Mouse (Mus musculus) testis, postnatal 10 days (tissue): Measurements from ENCODE around the gene Ift43.

ENCODE experiments used
- DNase-seq: peaks from one replicate; pipeline ENCODE4 v3.0.0; 2021; ENCODE audit warnings: low spot score

The Ift43 gene

DNA sequence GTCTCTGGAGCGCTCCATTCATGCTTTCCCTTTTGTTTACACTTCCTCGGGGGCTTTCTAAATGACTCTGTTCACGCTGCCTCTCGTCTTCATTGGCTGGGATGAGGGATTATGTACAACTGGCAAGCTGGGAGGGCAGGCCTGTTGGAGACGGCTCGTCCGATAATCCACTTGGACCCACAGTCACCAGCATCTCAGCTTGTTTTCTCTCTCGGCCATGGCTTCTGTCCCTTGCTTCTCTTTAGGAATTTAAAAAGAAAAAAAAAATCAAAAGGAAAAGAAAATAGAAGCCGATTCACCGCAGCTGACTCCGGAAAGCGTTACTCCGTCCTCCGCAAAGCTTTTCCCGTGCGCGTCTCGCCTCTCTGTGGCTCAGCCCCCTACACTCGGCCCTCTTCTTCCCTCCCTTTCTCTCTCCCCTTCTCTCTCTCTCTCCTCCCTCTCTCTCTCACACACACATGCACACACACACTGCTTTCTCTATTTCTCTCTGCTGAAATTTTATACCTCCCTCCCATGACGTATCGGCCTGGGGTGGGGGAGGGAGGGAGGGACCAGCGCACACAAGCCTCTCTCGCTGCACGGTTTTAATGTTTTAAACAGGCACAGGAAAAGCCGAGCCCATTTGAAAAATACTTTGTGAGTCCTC, 3.7 kb upstream of the Ift43 start, which contains the start of gene Tgfb3:
Tgfb3 (minus strand) TSS at position 489 of the 649 bp plus-strand sequence.
- DNase-seq: peak; percentile 63

DNA sequence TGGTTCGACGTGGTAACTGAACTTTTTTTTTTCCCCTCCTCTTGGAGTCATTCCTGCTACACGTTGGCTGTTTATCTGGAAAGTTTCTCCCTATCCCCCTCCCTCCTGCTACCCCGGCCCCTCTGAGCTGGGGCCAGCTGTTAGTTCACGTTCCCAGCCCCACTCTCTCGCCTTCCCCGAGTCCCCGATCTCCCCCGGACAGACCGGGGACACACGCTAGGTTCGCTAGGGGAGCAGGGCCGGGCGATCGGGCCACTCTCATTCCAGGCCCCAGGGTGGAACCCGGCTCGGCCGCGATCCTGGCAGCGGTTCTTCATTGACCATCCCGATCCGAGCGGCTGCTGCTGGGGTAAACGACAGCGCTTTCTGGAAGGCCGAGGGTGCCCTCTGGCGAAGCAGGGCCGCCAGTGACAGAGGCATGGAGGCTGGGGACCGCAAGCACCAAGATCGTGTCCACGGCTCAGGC, 3.1 kb upstream of the Ift43 start:
- DNase-seq: peak; percentile 95

DNA sequence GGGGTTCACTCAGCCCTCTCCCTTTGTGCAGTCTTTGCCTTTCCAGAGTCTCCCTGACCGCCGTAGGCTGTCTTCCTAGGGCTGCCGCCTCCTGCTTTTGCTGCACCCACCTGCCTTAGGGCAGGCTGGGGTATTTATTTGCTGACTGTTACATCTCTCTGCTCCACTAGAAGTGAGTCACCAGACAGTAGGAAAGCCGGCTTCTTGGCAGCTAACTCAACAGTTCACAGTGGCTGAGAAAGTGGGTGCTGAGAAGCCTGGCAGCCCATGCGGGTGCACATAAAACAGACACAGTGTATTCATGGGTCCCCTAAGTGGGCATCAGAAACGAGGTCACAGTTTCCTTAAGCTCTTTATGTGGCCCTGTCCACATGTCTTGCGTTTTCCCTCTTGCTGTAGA, 3.5 kb downstream of the Ift43 start:
- no peak for DNase-seq

DNA sequence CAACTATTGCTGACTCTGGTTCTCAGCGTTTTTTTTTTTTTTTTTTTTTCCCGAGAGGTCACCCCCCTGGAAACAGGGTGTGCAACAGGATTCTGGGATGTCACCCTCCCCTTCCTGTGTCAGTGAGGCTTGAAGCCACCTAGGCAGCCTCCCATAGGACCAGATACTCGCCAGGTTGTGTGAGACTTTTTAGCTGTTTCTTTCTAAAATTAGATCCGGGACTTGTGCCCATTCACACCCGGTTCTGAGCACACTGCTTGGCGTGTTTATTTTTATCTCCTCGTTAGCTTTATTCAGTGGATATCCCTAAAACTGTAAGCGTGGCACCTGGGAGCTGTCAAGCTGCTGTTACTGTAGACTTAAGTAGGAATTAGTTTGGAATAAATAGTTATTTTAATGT, 4.2 kb downstream of the Ift43 start:
- DNase-seq: no peak

DNA sequence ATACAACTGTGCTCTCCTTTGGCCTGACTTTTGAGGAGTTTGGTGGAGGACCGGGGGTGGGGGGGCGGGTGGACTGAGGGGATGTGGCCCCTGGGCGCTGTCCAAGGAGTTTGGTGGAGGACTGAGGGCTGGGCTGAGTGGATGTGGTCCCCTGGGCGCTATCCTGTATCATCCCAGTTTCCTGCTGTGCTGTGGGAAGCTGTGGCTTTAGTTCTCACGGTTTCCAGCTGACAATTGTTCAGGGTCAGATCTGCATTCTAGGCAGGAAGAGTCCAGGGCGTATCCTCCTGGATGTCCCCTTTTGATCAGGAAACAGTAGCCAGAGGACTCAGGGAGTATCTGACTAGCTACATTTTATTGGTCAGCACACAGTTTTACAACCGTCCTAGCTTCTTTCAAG, 5.7 kb downstream of the Ift43 start:
- no peak for DNase-seq

DNA sequence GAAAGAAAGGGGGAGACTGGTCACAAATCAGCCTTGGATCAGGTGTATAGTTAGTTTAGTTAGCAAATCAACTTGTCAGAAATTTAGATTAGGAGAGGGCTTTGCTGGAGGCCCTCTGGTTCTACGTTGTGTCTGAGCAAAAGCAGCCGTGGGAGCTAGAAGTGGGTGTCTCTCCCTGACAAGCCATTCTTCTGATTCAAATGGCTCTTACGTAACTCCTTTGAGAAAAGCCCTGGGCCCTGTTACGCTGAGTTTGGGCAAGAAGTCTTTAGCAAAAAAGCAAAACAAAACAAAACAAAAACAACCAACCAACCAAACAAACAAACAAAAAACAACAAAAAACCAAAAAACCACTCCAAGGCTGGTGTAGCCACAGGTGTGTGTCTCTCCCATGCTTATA, 8.4 kb downstream of the Ift43 start:
- DNase-seq: no peak

DNA sequence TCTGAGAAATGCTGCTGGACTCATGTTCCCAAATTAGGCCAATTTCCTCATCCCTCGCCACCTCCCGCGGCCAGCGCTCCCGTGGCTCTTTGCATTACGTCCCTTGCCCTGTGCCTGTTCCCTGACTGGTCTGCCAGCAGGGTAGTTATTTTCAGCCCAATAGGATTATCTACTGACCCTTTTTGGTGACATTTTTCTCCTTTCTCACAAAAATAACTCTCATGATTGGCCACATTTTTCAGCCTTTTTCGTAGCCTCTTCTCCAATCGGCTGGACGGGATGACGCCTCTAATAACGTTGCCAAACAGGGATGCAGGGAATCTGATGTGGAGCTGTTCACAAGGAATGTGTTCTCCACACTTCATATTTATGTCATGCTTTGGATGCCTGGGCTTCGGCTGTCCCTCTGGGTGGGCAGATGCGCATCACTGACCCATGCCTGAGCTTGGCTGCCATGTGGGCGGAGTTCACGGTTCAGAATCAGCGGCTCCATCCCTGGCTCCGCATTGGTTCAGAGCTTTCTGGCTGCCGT, 9.3 kb downstream of the Ift43 start:
- DNase-seq: no peak

- no peak for DNase-seq
Observed at GRCm38 (mm10) chr12:86094075-86094474, 11.7 kb downstream of the Ift43 start.

DNA sequence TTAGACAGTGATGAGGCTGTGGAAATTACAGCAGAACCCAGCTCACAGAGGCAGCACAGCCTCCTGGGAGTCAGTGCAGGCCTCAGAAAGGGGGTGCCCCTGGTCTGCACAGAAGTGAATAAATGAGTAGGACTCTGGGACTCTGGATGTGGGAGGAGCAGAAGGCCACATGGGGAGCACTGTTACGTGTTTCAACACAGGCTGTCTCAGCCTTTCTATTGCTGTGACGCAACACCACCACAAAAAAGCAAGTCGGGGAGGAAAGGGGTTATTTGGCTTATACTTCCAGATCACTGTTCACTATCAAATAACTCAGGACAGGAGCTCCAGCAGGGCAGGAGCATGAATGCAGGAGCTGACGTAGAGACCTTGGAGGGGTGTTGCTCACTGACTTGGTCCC, 13.5 kb downstream of the Ift43 start:
- DNase-seq: no peak

DNA sequence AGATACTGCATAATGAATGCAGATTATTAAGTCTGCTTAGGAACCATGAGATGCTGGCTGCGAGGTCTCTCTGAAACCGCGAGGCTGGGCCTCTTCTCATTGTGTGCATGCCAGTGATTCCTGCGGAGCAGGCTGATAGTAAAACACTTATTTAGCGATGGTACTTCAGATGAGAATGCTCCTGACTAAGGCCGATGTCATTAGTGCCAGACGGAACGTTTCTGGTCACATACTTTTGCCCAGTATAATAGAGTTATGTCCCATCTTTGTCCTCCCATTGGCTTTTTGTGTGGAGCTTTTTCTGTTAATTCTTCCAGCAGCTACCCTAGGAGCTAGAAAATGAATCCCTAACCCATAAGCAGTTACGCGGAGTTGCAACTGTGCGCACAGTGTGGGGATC, 15.4 kb downstream of the Ift43 start:
- DNase-seq: no peak

DNA sequence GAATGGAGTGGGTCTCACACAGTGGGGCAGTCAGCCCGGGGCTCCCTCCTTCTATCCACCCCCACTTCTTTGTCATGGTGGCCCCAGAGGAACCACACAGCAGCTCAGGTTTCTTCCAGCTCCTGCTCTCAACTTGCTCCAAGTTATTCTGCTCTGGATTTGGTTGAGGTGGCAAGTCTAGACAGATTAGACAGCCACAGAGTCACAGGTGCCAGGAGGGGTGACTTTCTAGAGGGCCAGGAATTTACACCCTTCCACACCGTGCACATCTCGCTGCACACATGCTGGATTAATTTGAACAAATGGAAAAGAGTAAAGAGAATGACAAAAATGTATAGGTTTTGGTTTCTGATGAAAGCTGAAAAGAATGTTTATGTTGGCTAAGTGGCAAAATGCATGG, 18.4 kb downstream of the Ift43 start:
- no peak for DNase-seq

DNA sequence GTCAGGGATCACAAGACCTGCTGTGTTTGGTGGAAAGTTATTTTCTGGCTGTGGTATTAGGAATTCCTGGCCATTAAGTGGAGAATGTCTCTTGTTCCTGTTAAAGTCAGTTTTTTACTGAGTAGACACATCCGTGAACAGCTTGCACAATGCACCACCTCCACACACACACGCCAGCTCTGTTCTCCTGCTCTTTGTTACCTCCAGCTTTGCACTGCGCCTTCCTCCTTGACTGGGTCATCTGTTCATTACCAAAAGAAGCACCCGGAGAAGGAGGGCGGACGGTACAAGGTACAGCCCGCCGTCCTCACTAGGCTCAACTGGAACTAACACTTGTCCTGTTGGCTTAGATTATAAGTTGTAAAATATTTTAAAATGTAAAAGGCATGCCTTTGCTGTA, 20.3 kb downstream of the Ift43 start:
- DNase-seq: no peak

- DNase-seq: no peak
Observed at GRCm38 (mm10) chr12:86103391-86103790, 21.1 kb downstream of the Ift43 start.

- no peak for DNase-seq
Observed at GRCm38 (mm10) chr12:86103852-86104251, 21.5 kb downstream of the Ift43 start.

DNA sequence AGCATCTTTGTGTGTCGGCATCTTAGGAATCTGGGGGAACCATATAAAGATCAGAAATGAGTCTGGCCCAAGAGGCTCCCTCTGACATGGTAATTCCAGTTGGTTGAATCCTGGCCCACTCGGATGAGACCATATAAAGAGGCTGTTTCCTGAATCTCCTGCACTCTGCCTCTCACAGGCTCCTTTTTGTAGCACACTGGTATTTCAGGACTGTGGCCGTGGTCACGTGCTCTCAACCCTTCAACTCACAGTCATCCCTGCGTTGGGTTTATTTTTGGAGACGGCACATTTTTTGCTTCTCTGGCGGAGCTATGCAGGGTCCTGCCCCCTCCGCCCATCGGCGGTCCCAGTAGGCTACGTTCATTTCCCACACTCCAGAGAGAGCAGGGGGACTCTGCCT, 22.0 kb downstream of the Ift43 start:
- DNase-seq: no peak

GRCm38 (mm10) chr12:86105546-86105945, 23.2 kb downstream of the Ift43 start:
- no peak for DNase-seq

GRCm38 (mm10) chr12:86106086-86106485, 23.7 kb downstream of the Ift43 start:
- DNase-seq: no peak

GRCm38 (mm10) chr12:86107645-86108044, 25.3 kb downstream of the Ift43 start:
- no peak for DNase-seq

- DNase-seq: no peak
Observed at GRCm38 (mm10) chr12:86109531-86109930, 27.2 kb downstream of the Ift43 start.

DNA sequence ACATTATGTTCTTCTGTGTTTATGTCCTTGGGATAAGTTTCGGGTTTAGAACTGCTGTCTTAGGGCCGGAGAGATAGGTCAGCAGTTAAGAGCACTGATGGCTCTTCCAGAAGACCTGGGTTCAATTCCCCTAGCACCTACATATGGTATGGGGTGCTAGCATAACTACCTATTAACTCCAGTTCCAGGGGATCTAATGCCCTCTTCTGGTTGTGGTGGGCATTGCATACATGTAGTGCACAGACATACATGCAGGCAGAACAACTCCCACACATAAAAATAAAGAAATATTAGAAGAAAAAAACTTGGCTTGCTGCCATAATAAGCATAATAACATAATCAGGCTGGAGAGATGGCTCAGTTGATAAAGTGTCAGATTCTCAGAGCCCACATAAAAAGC, 28.3 kb downstream of the Ift43 start:
- DNase-seq: no peak

DNA sequence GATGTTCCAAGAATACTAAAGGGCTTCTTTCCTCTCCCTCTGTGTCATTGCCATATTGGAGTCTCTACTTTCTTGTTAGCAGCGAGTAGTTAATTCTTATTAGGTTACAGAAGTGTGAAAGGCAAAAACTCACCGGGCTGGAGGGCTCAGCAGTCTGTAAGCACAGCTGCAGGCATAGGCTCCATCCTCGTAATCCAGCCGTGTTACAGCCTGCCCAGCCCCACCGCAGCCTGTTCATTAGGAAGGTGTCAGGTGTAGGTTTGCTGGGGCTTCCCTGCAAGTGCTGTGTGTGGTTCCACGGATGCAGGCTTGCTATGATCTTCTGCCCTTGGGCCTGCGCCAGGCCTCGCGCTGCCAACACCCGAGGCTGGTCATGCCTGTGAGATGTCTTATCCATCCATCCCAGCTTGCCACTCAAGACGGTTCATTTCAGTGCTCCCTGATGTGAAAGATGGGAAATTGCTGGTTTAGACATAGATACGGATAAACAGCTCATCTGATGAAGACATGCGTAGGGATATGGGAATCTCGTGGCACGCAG, 34.0 kb downstream of the Ift43 start:
- no peak for DNase-seq

DNA sequence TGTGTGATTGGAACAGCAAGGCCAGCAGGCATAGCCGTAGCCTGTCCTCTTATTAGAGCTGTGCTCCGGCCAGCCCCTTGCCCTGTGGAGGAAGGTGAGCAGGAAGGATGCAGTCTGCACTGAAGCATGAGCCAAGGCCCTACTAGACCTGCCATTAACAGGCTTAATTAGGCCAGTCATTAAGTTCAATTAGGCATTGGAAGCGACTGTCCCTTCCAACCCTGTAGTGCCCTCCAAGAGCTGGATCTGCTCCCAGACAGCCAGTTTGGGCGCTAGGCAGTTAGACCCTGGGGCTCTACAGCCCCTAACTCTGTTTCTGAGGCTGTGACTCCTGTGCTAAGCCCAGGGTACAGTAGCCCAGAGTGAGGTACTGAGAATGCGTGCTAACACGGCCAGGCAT, 41.7 kb downstream of the Ift43 start:
- DNase-seq: no peak

DNA sequence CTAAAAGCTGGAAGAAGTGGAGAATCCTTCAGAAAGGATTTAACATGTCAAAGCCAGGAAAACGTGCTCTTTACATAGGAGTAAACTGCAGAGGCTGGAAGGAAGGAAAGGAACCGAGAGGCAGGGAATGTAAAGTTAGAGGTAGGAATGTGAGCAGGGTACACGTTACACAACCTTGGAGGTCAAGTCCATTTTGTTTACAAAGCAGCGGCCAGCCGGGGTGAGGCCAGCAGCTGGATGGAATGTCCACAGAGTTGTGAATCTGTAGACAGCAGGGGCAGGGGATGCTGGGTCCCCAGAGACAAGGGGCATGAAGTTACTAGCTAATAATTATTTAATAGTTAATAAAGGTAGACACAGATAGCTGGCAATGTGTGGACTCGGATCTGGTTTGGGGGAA, 45.8 kb downstream of the Ift43 start:
- DNase-seq: no peak

DNA sequence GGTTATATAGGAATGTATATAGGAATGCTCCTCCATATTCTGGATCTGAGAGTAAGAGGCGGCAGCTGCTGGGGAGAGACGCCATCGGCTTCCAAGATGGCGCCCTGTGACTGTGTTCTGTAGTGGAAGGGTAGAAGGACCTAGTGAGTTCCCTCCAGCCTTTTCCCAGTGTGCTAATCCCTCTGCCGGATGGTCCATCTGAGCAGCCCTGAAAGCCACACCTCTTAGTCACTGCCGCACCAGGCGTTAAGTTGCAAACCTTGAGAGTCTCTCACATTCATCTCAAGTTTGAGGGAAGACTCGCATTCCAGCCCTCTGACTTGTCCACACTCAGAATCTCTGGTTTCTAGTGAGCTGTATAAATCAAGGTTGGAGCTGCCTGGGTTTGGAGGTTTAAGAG, 46.7 kb downstream of the Ift43 start:
- no peak for DNase-seq
